Mouse (Mus musculus) left cerebral cortex, postnatal 25 days (tissue): ENCODE measurements at regions not wholly inside any gene's neighbourhood (a gene's known extent, or its start where the extent isn't known, plus 50 kb on each side); places are given as distances from the start of the nearest gene placed in this dataset.

Source experiments
- DNase-seq, 2 experiments: peaks; one replicate each; pipeline ENCODE4 v3.0.0; 2022; ENCODE audit warnings: low spot score in 2 of 2, mixed read lengths in 1 of 2
- intact Hi-C: fragments of 180-260 bp; cut with DNase I; formaldehyde crosslinking; loops from one replicate; pipeline ENCODE4 v1.15.1; 2025

- intact Hi-C loops: no loop called here
- no peak for DNase-seq
Measured at GRCm38 (mm10) chr7:129016353-129016752, 240.5 kb upstream of the Plpp4 start.

GRCm38 (mm10) chr7:129027116-129027515 is 229.7 kb upstream of the Plpp4 start:
- no peak for DNase-seq
- intact Hi-C loops: no loop called here

- intact Hi-C loops: no loop called here
- no peak for DNase-seq
Measured at GRCm38 (mm10) chr7:129048023-129048422, 208.8 kb upstream of the Plpp4 start.

GRCm38 (mm10) chr7:129049726-129050125 is 207.1 kb upstream of the Plpp4 start:
- intact Hi-C loops: no loop called here
- peak; percentile 16 to 35 for DNase-seq

- no peak for DNase-seq
- intact Hi-C loops: no loop called here
Measured at GRCm38 (mm10) chr7:129050675-129051074, 206.2 kb upstream of the Plpp4 start.

- intact Hi-C loops: no loop called here
- DNase-seq: peak; percentile 13 to 78
Measured at GRCm38 (mm10) chr7:129066891-129067290, 189.9 kb upstream of the Plpp4 start.

- intact Hi-C loops: no loop called here
- DNase-seq: no peak
Measured at GRCm38 (mm10) chr7:129068137-129068536, 188.7 kb upstream of the Plpp4 start.

GRCm38 (mm10) chr7:129079786-129080185 is 177.0 kb upstream of the Plpp4 start:
- DNase-seq: no peak
- intact Hi-C loops: no loop called here

GRCm38 (mm10) chr7:129091441-129091840 is 165.4 kb upstream of the Plpp4 start:
- intact Hi-C loops: no loop called here
- no peak for DNase-seq

GRCm38 (mm10) chr7:129096374-129097069 is 160.3 kb upstream of the Plpp4 start:
- DNase-seq: no peak
- intact Hi-C loops: no loop called here

- no peak for DNase-seq
- intact Hi-C loops: no loop called here
Measured at GRCm38 (mm10) chr7:129102437-129102836, 154.4 kb upstream of the Plpp4 start.

- intact Hi-C loops: no loop called here
- no peak for DNase-seq
Measured at GRCm38 (mm10) chr7:129134176-129134575, 122.7 kb upstream of the Plpp4 start.

- intact Hi-C loops: no loop called here
- no peak for DNase-seq
Measured at GRCm38 (mm10) chr7:129134661-129135215, 122.1 kb upstream of the Plpp4 start.

- DNase-seq: peak; percentile 11 to 31
- intact Hi-C loops: no loop called here
Measured at GRCm38 (mm10) chr7:129137303-129137990, 119.4 kb upstream of the Plpp4 start.

GRCm38 (mm10) chr7:129141942-129142598 is 114.8 kb upstream of the Plpp4 start:
- DNase-seq: no peak
- intact Hi-C loops: no loop called here

GRCm38 (mm10) chr7:129142599-129142949 is 114.3 kb upstream of the Plpp4 start:
- intact Hi-C loops: no loop called here
- no peak for DNase-seq

GRCm38 (mm10) chr7:129155577-129155976 is 101.3 kb upstream of the Plpp4 start:
- peak in 1 of 2 experiments; percentile 17 for DNase-seq
- intact Hi-C loops: no loop called here

- intact Hi-C loops: no loop called here
- peak; percentile 26 to 76 for DNase-seq
Measured at GRCm38 (mm10) chr7:129169971-129170370, 86.9 kb upstream of the Plpp4 start.

- intact Hi-C loops: no loop called here
Measured at GRCm38 (mm10) chr7:129190933-129191332, 65.9 kb upstream of the Plpp4 start.

GRCm38 (mm10) chr7:129207029-129207428 is 49.8 kb upstream of the Plpp4 start:
- intact Hi-C loops: no loop called here
- no peak for DNase-seq

More at GRCm38 (mm10) chr7:129190933-129191332, 65.9 kb upstream of the Plpp4 start:
- DNase-seq: no peak
